Mouse (Mus musculus): ENCODE data around the gene Spint1.

DNA sequence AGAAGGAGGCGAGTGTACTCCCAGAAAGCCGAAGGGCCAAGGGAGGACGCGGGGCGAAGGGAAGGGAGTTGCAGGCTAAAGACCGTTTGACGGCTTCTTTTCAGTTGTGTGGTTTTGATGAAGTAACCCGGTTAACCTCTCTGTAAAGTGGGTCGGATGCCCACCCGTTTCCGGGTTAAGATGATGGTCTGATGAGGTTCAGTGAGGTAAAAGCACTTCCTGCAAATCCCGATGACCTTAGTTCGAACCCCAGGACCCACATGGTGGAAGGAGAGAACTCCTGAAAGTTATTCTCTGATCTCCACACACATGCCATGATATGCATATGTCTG lies 28.0 kb upstream of the Spint1 start:
- TF ChIP-seq CTCF (conservative IDR thresholded peaks at IDR 0.05; ENCODE audit: insufficient read depth, insufficient read length, low read depth, low read length) (no peak), POLR2A (IDR thresholded peaks at IDR 0.05; ENCODE audit: low read depth, low read length) (no peak)
